Mouse (Mus musculus) liver, adult 2 months (tissue): ENCODE measurements around the gene Fto.

Source experiments
- CTCF ChIP-seq: fragments of 200-500 bp; IDR thresholded peaks from 2 replicates; pipeline ENCODE4 v1.5.1; 2011; ENCODE audit warnings: low read depth, low read length, control low read depth
- POLR2A ChIP-seq: fragments of 200-500 bp; IDR thresholded peaks from 2 replicates; pipeline ENCODE4 v1.6.1; 2011; ENCODE audit warnings: low read length, control low read depth; ENCODE audit not compliant: insufficient read depth; ENCODE audit errors: extremely low read depth

GRCm38 (mm10) chr8:91383210-91383609, 69.9 kb downstream of the Fto start:
- no peak; the same call in 1 of the 2 replicates for TF ChIP-seq CTCF
- no peak for TF ChIP-seq POLR2A
